Mouse (Mus musculus) lung, postnatal 14 days (tissue): ENCODE measurements around the gene A4galt.

Experiments
- DNase-seq: peaks from one replicate; pipeline ENCODE4 v3.0.0; 2021

Gene A4galt

GRCm38 (mm10) chr15:83265269-83265668 is 13.7 kb upstream of the A4galt start:
- DNase-seq, result no peak

- no peak for DNase-seq
These were observed 11.8 kb upstream of the A4galt start for GRCm38 (mm10) chr15:83263405-83263804.

GRCm38 (mm10) chr15:83257906-83258305 is 6.3 kb upstream of the A4galt start:
- DNase-seq, result peak; percentile 35

- no peak for DNase-seq
These were observed 4.9 kb upstream of the A4galt start for GRCm38 (mm10) chr15:83256491-83256890.

- no peak for DNase-seq
These were observed 4.4 kb upstream of the A4galt start for GRCm38 (mm10) chr15:83255944-83256343.

GRCm38 (mm10) chr15:83255191-83255782 is 3.7 kb upstream of the A4galt start:
- DNase-seq, result no peak

GRCm38 (mm10) chr15:83254372-83255070 is 2.9 kb upstream of the A4galt start:
- no peak for DNase-seq

- DNase-seq, result peak; percentile 46
These were observed 486 bp upstream of the A4galt start for GRCm38 (mm10) chr15:83252060-83252459.

GRCm38 (mm10) chr15:83250651-83251175 is 861 bp downstream of the A4galt start:
- no peak for DNase-seq

- DNase-seq, result no peak
These were observed 1.9 kb downstream of the A4galt start for GRCm38 (mm10) chr15:83249535-83250287.

GRCm38 (mm10) chr15:83248236-83248844 is 3.2 kb downstream of the A4galt start:
- no peak for DNase-seq

GRCm38 (mm10) chr15:83244371-83244770 is 7.2 kb downstream of the A4galt start:
- DNase-seq, result no peak

- DNase-seq, result no peak
These were observed 9.5 kb downstream of the A4galt start for GRCm38 (mm10) chr15:83241961-83242680.

- DNase-seq, result no peak
These were observed 10.1 kb downstream of the A4galt start for GRCm38 (mm10) chr15:83241497-83241896.

GRCm38 (mm10) chr15:83237460-83238243 is 13.9 kb downstream of the A4galt start:
- DNase-seq, result no peak

- DNase-seq, result no peak
These were observed 14.8 kb downstream of the A4galt start for GRCm38 (mm10) chr15:83236824-83237223.

GRCm38 (mm10) chr15:83233219-83233992 is 18.2 kb downstream of the A4galt start:
- DNase-seq, result no peak

- DNase-seq, result no peak
These were observed 24.0 kb downstream of the A4galt start for GRCm38 (mm10) chr15:83227559-83227958.

GRCm38 (mm10) chr15:83226871-83227270 is 24.7 kb downstream of the A4galt start:
- no peak for DNase-seq

- DNase-seq, result no peak
These were observed 25.3 kb downstream of the A4galt start for GRCm38 (mm10) chr15:83226066-83226834.
